Mouse (Mus musculus): ENCODE measurements around the gene Tma7. TPM values are rescaled to one million over a fixed set of nuclear protein-coding genes. Genes with fewer than 3 reads are reported as not detected.
A peak's percentile ranks its signal among the peaks of the same experiment; 100 is the strongest.

Tma7 gene
- total RNA-seq, 2 experiments from 2014 or later = 316 to 321 TPM

DNA sequence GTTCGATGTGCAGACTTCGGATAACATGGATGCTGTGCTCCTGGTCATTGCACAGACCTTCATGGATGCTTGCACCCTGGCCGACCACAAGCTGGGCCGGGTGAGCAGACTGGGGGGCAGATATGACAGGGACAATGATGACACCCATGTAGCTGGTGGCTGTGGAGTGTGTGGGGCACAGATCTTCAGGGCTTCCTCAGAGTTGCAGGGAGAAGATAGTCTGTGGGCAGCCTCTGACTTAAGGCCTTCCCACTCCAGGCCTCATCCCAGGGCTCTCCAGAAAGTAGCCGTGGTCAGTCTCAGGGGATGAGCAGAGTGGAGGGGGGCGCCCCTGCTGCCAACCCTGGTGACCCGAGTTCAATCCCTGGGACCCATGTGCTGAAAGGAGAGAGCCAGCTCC is 32.5 kb upstream of the Tma7 start:
- Histone ChIP-seq H3K4me3 (no peak overlapping the region), H3K27ac (no peak overlapping the region)
- TF ChIP-seq CTCF (IDR thresholded peaks at IDR 0.05) = no peak
- intact Hi-C loops (cut with DNase I) = no loop called here
- no peak for DNase-seq

DNA sequence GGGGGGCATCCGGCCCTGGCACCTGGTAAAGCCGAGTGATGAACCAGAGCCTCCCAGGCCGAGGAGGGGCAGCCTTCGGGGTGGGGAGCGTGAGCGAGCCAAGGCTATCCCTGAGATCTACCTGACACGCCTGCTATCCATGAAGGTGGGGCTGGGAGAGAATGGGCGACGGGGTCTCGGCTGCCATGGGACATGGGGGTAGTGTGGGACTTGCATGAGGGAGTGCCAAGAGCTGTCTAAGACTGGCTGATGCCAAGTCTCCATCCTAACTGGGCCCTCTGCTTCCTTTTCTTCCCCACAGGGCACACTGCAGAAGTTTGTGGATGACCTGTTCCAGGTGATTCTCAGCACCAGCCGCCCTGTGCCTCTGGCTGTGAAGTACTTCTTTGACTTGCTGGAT is 31.9 kb upstream of the Tma7 start:
- TF ChIP-seq CTCF (IDR thresholded peaks at IDR 0.05) = no peak
- intact Hi-C loops (cut with DNase I) = no loop called here
- DNase-seq = no peak
- Histone ChIP-seq H3K27ac (no peak overlapping the region), H3K4me3 (no peak overlapping the region)

DNA sequence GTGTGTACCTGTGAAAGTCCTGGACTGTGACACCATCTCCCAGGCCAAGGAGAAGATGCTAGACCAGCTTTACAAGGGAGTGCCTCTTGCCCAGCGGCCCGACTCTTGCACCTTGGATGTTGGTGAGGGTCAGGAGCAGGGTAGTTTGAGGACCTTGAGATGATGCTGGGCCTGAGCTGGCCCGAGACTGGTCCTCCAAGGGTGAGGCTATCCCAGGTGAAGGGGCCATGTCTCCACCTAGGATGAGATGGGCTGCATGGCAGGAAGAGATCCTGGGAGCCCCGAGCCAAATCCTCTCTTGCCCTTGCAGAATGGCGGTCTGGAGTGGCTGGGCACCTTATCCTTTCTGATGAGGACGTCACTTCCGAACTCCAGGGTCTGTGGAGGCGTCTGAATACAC is 30.9 kb upstream of the Tma7 start:
- H3K4me3 ChIP-seq = no peak overlapping the region
- no peak for TF ChIP-seq CTCF (IDR thresholded peaks at IDR 0.05)
- no peak overlapping the region for H3K27ac ChIP-seq
- DNase-seq = no peak
- intact Hi-C loops (cut with DNase I) = no loop called here

DNA sequence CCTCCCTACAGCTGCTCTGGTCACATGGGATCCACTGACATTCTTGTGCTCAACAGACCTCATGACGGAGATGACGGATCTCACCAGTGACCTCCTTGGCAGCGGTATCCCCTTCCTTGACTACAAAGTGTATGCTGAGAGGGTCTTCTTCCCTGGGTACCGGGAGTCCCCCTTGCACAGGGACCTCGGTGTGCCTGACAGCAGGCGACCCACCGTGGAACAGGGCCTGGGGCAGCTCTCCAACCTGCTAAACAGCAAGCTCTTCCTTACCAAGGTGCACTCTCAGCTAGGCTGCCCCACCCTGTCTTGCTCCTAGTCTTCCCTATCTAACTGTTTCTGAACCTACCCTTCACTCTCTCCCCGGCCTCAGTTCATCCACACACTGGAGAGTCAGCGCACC is 29.2 kb upstream of the Tma7 start:
- intact Hi-C loops (cut with DNase I) = no loop called here
- no peak for TF ChIP-seq CTCF (IDR thresholded peaks at IDR 0.05)
- DNase-seq = no peak
- Histone ChIP-seq H3K4me3 (no peak overlapping the region), H3K27ac (no peak overlapping the region)

DNA sequence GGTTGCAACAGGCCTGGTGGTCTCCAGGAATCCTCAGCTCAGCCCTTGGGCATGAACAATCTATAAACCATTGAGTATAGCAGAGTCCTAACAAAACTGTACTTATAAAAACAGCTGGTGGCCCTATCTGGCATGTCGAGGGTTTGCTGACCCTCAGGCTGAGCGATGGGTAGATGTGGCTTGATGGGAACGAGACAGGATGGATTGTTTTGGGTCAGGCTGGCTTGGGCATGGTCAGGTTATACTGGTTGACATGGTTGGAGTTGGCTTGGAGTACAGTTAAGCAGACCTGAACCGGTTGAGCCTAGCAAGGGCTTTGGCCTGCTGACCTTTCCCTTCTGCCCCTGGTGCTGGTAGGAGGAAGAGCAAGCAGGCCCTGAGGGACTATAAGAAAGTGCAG is 28.7 kb upstream of the Tma7 start:
- no peak overlapping the region for H3K27ac ChIP-seq
- no peak for DNase-seq
- H3K4me3 ChIP-seq = no peak overlapping the region
- TF ChIP-seq CTCF (IDR thresholded peaks at IDR 0.05) = no peak
- intact Hi-C loops (cut with DNase I) = no loop called here

DNA sequence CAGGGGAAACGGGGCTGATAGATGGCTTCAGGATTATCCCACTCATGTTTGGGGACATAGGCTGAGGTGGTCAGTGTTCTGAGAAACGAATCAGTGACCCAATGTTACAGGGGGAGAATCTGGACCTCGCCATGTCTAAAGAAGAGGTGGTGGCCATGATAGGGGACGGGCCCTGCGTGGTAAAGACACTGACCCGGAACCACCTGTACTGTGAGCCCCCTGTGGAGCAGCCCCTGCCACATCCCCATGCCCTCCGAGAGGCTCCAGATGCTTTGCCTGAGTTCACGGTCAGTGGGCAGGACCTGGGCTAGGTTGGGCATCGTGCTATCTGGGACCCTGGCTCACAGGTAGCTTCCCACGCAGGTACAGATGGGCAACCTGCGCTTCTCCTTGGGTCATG is 27.9 kb upstream of the Tma7 start:
- no peak overlapping the region for H3K4me3 ChIP-seq
- H3K27ac ChIP-seq = no peak overlapping the region
- no peak for DNase-seq
- no peak for TF ChIP-seq CTCF (IDR thresholded peaks at IDR 0.05)
- intact Hi-C loops (cut with DNase I) = no loop called here

DNA sequence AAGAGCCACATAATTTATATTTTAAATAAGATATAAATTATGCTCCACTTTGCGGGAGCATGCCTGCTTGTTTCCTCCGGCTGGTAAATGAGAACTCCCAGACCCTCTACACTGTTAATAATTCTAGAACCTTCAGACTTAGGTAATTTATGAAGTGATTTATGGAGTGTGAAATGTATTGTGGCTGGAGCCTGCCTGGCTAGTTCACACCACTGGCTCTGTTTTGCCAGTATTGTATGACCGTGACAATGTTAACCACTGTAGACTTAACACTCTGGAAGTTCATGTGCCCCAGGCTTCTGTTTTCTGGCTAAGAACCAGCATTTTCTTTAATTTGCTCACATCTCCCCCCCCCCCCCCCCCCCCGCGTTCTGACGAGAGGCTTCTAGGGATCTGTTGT is 25.0 kb upstream of the Tma7 start:
- intact Hi-C loops (cut with DNase I) = no loop called here
- no peak for TF ChIP-seq CTCF (IDR thresholded peaks at IDR 0.05)
- H3K4me3 ChIP-seq = no peak overlapping the region
- DNase-seq = no peak
- no peak overlapping the region for H3K27ac ChIP-seq

DNA sequence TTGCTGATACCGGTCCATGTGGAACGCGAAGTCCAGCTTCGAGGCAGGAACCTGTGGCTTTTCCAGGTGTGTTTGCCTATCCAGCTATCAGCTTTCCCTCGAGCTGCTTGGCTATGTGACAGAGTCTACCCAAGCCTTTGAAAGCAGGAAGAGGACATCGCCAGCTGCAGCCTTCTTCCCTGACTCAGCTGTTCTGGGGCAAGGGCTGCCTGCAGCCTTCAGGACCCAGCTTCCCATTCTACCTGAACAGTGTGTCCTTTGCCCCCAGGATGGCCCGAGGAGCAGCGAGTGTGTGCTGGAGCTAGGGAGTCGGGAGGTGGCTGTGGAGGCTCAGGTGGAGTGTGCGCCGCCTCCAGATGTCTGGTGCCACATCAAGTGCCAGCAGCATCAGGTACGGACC is 23.3 kb upstream of the Tma7 start:
- no peak for TF ChIP-seq CTCF (IDR thresholded peaks at IDR 0.05)
- Histone ChIP-seq H3K4me3 (no peak overlapping the region), H3K27ac (no peak overlapping the region)
- intact Hi-C loops (cut with DNase I) = no loop called here
- DNase-seq = peak; percentile 15

DNA sequence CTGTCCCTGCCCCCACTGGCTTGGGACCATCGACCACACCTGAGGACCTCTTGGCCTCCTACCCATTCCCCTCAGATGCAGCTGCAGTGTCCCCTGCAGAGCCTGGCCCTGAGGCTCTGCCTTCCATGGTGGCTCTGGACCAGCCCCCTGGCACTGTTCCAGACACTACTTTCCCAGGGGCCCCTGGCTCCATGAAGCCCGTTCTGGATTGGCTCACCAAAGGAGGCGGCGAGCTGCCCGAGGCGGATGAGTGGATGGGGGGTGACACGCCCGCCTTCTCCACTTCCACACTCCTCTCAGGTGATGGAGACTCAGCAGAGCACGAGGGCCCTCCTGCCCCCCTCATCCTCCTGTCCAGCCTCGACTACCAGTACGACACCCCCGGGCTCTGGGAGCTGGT is 22.6 kb upstream of the Tma7 start:
- peak; percentile 22 for DNase-seq
- no peak overlapping the region for H3K27ac ChIP-seq
- TF ChIP-seq CTCF (IDR thresholded peaks at IDR 0.05) = no peak
- intact Hi-C loops (cut with DNase I) = no loop called here
- H3K4me3 ChIP-seq = no peak overlapping the region

DNA sequence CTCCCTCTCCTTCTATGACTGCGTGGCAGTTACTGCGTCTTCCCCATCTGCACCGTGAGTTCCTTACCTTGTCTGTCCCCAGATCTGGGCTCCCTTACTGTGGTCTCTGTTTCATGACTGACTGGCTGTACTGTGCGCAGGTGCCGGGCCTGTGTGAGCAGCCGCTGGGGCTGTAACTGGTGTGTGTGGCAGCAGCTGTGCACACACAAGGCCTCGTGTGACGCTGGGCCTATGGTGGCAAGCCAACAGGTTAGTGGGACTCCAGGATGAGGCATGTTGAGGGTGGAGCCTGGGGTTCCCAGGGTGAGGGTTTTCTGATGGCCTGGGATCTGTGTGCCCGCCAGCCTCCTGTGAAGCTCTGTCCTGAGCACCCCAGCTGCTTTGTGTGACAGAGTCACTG is 21.7 kb upstream of the Tma7 start:
- no peak for DNase-seq
- no peak for TF ChIP-seq CTCF (IDR thresholded peaks at IDR 0.05)
- H3K4me3 ChIP-seq = no peak overlapping the region
- intact Hi-C loops (cut with DNase I) = no loop called here
- H3K27ac ChIP-seq = no peak overlapping the region

DNA sequence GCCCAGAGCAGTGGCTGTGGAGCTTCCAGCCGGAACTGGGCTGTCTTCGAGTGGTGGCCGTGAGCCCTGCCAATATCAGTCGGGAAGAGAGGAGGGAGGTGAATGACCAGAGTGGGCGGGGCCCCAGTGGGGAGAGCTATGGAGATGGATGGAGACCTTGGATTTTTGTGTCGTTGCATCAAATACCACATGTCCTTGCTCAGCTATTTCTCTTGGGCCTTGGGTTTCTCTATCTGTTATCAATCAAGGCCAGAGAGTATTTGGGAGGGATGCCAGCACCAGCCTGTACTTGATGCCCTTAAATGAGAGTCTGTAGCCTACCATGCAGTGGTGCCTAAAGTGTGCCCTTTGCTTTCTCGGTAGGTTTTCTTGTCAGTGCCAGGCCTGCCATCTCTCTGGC is 20.9 kb upstream of the Tma7 start:
- Histone ChIP-seq H3K27ac (no peak overlapping the region), H3K4me3 (no peak overlapping the region)
- DNase-seq = no peak
- intact Hi-C loops (cut with DNase I) = no loop called here
- TF ChIP-seq CTCF (IDR thresholded peaks at IDR 0.05) = no peak

DNA sequence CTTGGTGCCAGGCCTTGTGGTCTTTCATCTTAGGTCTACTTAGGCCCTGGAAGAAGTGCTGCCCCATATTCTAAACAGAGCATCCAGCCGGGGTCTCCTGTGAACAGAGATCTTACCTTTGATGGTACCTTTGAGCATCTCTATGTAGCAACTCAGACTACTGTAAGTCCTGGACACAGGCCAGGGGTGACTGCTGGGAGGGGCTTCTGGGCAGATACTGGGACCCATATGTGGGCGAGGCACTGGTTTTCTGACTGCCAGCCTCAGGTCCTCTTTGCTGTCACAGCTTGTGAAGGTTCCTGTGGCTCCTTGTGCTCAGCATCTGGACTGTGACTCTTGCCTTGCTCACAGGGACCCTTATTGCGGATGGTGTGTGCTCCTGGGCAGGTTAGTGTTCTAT is 20.2 kb upstream of the Tma7 start:
- no peak overlapping the region for H3K27ac ChIP-seq
- DNase-seq = no peak
- TF ChIP-seq CTCF (IDR thresholded peaks at IDR 0.05) = no peak
- intact Hi-C loops (cut with DNase I) = no loop called here
- no peak overlapping the region for H3K4me3 ChIP-seq

DNA sequence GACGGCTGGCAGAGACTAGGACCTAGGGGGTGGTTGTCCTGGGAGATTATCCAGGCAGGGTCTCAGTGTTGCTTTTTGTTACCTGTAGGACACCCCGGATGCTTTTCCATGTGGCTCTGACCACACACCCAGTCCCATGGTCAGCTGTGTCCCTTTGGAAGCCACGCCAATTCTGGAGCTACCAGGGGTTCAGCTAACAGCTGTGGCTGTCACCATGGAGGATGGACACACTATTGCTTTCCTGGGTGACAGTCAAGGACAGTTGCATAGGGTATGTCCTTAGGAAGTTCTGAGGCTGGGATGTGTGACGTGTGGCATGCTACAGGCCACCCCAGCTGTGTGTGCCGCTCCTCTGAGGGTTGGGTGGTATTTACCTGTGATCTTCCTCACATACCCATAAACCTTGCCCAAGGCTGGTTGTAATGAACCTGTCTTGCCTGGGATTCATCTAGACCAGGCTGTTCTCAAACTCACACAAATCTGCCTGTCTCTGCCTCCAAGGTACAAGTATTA is 19.6 kb upstream of the Tma7 start:
- no peak for TF ChIP-seq CTCF (IDR thresholded peaks at IDR 0.05)
- no peak for DNase-seq
- Histone ChIP-seq H3K27ac (no peak overlapping the region), H3K4me3 (no peak overlapping the region)
- intact Hi-C loops (cut with DNase I) = no loop called here

DNA sequence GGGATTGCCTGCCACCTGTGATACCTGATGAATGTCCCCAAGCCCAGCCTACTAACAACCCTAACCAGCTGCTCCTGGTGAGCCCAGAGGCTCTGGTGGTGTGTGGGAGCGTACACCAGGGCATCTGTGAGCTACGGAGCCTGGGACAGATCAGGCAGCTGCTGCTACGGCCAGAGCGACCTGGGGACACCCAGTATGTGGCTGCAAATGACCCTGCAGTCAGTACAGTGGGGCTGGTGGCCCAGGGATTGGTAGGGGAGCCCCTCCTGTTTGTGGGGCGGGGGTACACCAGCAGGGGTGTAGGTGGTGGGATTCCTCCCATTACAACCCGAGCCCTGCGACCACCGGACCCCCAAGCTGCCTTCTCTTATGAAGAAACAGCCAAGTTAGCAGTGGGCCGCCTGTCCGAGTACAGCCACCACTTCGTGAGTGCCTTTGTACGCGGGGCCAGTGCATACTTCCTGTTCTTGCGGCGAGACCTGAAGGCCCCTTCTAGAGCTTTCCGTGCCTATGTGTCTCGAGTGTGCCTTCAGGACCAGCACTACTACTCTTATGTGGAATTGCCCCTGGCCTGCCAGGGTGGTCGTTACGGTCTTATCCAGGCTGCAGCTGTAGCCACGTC is 18.0 kb upstream of the Tma7 start:
- no peak overlapping the region for H3K27ac ChIP-seq
- intact Hi-C loops (cut with DNase I) = no loop called here
- DNase-seq = no peak
- no peak for TF ChIP-seq CTCF (IDR thresholded peaks at IDR 0.05)
- no peak overlapping the region for H3K4me3 ChIP-seq

Measured in gastrocnemius, adult 2 months (tissue).